Mouse (Mus musculus): ENCODE results near the gene Ssbp4.
"Not testable (repeated sequence)": the region's sequence is repeated elsewhere in the genome, so short reads cannot be mapped to it uniquely, and the experiment has no call there.

Ssbp4 gene

DNA sequence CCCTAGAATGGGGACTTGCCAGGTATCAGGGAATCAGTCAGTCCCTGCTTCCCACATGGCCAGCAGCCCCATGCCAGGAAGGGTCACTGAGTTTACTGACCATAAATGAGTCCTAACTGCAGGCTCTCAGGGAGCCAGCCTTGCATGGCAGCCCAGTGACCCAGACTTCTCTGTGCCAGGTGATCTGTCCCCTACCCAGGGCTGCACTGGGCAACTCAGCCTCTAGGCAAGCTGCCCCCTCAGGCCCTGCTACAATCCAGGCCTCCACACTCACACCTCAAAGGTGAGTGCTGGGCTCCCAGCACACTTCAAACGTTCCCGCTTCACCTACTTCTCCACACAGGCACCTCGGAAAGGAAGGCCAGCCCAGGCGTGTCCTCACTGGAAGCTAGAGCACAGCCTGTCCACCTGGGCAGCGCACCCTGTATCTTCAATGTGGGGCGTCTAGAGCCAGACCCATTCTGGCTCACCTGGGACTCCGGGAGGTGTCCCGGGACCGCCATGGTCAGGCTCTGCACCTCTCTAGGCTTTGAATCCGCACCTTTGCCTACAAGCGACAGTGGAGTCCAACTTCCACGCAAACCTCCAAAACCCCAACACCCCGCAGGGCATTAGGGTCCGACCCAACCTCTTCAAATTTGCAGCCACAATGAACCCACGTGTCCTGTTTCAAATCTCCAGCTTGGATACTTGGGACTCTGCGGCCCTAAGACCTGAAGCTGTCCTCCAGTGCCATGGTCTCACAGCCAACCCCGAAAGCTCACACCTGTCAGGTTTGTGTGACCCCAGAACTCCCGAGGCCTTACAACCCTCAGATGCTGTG is 1.7 kb downstream of the Ssbp4 start:
- DNase-seq (ENCODE audit: low spot score), result no peak

DNA sequence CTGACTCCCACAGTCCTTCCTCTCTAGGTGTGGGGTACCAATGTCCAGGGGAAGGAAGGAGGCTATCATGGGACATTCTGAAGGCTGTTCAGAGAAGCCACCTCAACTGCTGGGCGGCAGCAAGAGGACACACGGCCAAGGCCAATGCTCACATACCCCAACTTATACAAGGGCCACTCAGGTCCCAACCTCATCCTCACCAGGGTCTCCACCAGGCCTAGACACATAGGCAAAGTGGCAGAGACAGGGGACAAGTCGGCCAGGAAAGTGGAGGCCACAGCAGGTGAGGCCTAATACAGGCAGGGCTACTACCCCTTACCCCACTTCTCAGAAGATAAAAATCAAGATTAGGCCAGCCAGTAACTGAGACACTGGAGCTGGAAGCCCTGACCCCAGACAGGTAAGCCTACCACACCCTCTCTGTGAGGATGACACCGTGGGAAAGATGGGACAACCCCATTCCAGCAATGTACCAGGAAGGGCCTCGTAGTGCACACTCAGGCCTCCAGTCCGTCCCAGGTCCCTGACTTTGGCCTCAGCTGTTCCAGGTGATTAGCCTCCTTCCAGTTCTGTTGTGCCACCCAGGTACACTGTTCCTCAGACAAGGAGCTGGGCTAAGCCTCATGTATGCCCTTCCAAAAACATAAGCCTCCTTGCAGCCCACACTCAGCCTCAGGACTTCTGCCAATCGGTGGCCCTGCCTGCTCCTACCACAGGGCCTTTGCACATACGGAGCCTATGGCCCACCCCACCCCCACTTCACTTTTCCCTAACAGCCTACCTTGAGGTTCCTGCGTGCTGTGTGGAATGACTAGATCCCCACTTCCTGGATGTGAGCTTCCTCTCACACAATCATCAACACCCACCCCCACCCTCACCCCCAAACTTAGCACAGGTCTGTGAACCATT is 2.5 kb downstream of the Ssbp4 start:
- no peak for DNase-seq (ENCODE audit: low spot score)

DNA sequence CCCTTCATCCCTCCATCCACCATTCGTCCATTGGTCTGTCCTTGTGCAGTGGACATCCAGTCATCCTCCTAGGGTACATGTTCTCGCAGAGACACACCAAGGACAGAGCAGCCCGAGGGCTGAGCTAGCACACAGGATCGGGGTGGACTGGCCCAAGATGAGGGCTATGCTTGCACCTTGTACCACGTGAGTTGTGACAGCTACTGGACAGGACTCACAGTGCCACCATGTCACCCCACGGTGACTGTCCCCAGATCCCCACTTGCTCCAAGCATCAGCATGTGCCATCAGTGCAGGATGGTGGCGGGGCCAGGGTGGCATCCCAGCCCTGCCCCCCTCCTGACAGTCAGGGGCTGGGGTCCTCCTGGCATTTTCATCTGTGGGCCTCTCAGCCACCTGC is 4.1 kb downstream of the Ssbp4 start:
- DNase-seq (ENCODE audit: low spot score), result no peak

DNA sequence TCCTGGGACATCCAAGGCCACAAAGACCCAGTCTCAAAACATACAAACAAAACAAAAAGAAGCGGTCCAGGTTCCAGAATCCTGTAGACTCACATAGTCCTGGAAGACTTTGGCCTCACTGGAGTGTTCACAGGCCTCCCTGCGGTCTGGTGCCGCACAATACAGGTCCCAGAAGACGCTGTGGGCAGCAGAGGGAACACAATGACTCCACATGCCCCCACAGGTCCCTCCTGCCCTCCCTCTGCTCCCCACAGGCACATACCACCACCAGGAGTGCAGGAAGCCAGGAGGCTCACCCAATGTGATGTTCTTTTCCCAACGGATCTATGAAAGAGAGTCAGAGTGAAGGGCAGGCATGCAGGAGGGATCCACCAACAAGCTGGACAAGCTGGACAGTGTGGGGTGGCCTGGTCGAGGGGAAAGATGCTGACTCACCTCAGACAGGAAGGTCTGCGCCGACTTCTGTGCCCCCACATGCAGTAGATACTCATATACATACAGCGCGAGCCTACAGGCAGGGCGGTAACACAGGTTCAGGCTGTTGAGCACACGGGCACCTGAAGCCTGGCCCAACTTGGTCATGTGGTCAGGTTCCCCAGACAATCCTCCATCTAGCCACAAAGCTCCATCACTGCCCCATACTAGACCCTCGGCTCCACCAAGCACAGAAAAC is 6.4 kb downstream of the Ssbp4 start:
- DNase-seq (ENCODE audit: low spot score), result no peak

DNA sequence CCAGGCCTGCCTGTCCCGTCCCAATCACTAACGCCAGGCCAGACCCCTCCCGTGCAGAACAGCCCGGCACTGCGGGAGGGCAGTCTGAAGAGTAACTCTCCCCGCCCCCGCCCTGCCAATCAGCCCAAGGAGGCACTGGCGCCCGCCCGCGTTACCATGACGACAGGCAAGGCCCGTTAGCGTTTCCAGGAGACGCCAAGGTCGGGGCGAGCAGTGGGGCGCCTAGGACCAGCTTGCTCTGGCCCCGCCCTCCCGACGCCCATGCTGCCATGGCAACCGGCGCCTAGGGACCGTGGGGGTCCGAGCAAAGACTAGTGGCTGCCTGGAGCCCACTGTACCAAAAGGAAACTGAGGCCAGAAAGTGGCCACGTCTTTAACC is 7.4 kb downstream of the Ssbp4 start:
- peak; percentile 93 for DNase-seq (ENCODE audit: low spot score)

DNA sequence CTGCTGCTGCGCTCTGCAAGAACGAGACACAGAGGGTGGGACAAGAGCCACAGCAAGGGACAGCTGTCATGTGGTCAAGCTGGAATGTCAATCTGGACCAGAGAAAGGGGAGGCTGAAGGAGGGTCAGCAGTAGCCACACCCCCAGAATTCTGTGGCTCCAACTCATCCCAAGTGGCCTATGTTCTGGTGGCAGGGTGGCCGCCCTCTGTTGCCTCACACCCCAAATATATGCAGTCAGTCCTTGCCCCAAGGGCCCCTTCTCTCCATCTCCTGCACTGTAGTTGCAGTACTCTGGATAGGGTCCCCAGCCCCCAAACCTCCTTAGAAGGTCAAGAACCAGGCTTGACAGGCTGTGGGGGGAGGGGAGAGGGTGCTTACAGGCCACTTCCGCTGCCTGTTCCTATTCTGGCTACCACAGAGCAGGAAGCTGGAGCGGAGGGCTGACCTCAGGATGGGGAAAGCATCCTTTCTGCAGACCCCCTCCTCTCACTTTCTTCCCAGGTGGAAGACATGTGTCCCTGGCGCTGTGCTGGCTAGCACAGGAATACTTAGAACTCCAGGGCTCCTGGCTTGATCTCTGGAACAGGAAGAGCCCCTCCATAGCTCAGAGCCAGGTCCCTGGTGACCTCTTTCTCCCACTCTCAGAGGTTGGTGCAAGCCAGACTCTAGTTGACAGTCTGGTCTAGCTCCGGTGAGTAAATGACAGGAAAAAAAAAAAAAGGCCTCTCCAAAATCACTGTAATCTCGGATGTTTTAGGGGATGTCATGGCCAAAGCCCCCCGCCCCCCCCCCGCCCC is 8.0 kb downstream of the Ssbp4 start:
- no peak for DNase-seq (ENCODE audit: low spot score)

DNA sequence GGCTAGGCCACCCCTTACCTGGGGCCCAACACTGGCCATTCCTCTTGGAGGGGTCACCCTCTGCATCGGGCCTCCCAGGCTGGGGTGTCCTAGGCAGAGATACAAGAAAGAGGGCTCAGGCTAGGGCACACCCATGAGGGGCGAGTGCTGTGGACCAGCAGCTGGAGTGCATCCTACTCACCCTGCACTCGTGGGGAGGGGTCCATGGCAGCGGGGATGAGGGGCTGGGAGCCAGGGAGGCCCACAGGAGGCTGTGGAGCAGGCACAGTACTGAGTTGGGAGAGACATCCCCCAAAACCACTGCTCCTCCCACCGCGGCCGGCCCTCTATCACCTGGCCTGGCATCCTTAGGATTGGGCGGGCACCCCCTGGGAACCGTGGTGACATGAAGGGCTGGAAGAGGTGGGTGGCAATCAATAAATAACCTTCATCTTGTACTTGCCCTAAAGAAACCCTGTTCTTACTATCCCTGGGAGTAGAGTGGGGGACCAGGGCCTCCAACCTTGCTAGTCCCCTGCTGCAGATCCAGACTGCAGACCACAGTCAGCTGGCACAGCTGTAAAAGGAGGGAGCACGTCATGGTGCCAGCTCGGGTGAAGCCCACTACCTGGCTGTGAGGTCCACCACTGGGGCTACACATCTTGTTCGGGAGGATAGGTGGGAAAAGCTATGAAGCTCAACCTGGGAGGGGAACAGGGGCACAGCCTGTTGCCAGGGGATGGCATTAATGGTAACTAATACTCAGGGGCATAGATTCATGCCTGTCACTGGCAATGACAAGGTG is 9.0 kb downstream of the Ssbp4 start:
- DNase-seq (ENCODE audit: low spot score), result no peak

DNA sequence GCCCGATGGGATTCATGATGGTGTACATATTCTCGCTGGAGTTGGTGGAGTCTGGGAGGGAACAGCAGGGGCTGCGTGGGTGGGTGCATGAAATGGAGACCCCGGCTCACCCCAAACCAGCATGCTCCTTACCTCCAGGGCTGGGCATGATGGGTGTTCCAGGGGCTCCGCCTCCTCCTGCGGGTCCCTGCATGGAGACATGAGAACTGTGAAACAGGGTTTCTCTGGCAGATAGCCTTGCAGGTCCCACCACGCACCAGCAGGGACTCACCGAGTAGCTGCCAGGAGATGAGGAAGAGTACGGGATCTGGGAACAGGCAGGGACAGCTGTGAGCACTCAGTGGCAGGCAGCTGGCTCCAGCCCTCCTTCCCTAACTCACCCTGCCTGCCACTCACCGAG is 9.9 kb downstream of the Ssbp4 start:
- DNase-seq (ENCODE audit: low spot score), result no peak

DNA sequence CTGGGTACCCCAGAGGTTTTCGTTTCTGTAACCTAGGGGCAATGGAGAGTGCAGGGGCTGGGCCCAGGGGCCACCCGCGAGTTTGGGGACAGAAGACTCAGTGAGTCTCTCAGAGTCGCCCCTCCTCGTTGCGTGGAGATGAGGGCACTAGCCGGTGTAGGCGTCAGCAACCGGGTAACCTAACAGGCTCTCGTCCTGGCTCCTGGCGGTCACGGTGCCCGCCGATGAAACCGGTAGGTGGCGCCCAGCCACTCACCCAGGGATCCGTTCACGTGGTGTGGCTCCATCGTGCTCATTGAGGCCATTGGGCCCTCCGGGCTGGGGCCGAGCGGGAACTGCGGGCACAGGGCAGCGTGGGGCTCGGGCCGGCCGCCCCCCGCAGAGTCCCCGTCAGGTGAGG is 10.4 kb downstream of the Ssbp4 start:
- DNase-seq (ENCODE audit: low spot score), result peak; percentile 92

DNA sequence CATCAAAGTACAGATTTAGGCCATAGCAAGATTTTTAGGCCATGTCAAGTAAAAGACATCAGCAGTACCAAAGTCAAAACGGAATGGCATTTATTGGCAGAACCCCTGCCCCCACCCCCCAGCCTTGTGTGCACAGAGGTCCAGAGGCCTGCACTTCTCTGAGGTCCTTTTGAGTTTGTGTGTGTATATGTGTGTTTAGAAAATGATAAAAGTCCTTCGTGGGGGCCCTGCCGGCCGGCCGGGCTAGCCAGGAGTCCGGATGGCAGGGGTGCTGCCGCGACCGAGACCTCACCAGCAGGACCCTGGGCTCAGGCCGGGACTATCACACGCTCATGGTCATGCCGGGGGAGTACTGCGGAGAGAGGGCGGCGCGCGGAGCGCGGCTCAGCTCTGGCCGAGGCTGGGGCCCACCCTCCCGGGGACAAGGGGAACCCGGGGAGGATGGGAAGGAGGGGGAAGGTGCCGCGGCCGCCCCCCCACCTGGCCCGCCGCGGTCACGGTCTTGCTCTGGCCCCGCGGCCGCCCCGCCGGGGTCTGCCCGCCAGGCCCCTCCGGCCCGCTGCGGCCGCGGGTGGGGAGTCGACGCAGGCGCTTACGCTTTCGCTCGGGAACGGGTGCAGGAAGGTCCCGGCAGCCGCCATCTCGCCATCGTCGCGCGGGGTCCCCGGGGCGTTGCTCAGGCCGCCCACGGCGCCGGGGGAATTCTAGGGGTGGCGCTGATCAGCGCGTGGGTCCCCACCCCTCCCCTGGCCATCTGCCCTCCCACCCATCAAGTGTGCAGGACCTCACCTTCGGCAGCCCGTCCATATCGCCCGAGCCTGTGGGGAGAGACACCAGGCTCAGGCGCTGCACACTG is 11.0 kb downstream of the Ssbp4 start:
- DNase-seq (ENCODE audit: low spot score), result peak; percentile 69

DNA sequence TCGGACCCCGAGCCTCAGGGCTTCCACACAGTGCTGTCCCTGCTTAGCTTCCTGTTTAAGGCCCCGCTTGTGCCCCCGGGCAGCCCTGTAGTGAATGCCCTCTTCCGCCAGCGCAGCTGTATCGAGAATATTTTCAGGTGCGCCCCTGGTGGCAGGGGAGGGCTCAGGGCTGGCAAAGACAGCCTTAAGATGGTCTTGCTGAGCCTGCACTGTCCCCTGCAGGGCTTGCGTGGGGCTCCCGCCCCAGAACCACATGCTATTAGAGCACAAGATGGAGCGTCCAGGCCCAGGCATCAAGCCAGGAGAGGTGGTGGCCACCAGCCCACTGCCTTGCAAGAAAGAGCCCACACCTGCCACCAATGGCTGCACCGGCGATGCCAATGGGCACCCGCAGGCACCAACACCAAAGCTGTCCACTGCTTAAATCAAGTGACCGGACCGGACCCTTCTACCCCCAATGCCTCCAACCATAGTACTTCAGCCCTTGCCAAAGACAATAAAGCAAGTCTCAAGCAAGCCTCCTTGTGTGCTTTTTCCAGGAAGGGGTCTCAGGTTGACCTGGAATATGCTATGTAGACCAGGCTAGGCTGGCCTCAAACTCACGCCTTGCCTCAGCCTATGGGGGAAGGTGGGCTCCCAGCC is 11.8 kb downstream of the Ssbp4 start:
- peak; percentile 76 for DNase-seq (ENCODE audit: low spot score)

DNA sequence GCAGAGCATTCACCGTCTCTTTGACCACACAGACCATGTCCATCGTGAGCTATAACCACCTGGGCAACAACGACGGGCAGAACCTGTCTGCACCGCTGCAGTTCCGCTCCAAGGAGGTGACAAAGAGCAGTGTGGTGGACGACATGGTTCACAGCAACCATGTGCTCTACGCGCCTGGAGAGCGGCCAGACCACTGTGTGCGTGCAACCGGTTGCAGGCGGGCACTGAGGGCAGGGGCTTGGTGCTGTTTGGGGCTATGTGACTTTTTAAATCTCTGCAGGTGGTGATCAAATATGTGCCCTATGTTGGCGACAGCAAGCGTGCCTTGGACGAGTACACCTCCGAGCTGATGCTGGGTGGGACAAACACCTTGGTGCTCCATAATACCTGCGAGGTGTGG is 12.5 kb downstream of the Ssbp4 start:
- DNase-seq (ENCODE audit: low spot score), result no peak

DNA sequence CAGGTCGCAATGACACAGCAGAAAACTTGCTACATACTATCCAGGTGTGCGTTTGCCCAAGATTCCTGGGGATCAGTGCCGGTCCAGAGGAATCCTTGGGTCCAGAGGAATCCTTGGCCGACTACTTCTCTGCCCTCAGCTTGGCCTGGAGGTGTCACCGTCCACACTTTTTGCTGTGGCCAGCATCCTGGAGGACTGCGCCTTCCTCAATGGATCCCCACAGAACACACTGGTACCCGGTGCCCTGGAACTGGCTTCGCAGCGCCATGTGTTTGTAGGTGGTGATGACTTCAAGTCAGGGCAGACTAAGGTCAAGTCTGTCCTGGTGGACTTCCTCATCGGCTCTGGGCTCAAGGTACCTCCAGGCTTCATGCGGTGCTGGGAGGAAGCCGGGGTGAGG is 12.9 kb downstream of the Ssbp4 start:
- no peak for DNase-seq (ENCODE audit: low spot score)

DNA sequence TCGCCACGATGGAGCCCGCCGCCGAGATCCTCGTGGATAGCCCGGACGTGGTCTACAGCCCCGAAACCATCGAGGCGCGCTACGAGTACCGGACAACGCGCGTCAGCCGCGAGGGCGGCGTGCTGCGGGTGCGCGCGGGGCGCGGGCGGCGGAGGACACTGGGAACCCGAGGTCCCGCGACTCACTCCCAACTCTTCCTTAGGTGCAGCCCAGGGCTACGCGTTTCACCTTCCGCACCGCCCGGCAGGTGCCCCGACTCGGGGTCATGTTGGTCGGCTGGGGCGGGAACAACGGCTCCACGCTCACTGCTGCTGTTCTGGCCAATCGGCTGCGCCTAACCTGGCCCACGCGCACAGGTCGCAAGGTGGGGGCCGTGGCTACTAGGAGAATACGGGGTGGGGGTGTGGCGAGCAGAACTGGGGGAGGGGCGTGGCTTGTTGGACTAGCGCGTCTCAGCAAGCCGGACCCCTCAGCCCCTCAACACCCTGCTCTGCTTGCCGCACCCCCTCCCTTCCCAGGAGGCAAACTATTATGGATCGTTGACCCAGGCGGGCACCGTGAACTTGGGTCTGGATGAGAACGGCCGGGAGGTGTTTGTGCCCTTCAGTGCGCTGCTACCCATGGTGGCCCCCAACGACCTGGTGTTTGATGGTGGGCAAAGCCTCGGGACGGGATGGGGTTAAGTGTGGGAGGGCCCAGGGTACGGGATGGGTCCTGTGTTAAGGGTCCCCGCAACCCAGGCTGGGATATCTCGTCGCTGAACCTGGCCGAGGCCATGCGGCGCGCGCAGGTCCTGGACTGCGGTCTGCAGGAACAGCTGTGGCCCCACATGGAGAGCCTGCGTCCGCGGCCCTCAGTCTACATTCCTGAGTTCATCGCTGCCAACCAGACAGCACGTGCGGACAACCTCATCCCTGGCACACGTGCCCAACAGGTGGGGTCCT is 13.8 kb downstream of the Ssbp4 start:
- DNase-seq (ENCODE audit: low spot score), result peak; percentile 82

DNA sequence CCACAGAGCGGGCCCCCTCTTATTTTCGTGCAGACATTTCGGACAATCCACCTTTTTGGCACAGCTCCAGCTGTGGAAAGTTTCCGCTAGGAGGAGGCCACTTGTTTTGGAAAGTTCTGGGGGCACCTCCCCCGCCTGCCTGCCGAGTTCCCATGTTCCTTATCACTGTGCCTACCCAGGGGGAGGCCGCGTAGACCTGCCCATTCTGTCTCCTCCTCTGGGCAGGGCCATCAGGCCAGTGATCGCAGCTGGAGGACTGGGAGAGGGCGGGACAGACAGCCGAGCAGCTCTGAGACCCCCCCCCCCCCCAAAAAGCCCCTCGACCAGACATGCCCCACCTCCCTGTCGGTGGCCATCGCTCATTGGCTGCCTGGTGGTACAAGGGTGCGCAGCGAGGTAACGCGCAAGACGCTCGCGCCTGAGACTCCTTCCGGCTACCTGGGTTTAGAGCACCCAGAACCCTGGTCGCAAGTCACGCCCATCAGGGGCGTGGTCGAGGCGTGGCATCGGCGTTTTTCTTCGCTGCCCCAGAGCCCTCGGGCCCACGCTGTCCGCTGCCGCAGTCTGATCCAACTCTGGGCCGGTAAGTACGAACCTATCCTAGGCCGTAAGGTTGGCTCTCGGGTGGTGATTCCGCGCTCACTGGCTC is 14.6 kb downstream of the Ssbp4 start, which contains the start of gene Isyna1:
Gene Isyna1 (plus strand): TSS at position 413 of the 649 bp plus-strand sequence.
- DNase-seq (ENCODE audit: low spot score), result peak; percentile 95

DNA sequence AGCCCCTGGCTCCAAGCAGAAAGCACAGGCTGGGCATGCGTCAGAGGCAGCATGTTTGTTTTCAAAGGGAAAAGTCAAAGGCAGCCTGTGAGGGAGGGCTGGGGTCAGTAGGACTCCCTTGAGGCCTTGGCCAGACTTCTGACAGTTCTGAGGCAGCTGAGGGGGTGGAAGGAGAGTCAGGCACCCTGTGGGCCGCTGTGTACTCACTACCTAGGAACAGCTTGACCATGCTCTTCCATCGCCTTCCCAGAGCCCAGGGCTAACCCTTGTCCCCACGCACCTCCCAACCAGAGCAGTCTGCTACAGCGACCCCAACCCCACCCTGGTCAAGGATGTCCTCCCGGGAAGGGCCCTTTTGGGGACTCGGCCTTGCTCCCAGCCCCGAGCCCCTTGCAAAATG is 15.5 kb downstream of the Ssbp4 start:
- peak; percentile 69 for DNase-seq (ENCODE audit: low spot score)

DNA sequence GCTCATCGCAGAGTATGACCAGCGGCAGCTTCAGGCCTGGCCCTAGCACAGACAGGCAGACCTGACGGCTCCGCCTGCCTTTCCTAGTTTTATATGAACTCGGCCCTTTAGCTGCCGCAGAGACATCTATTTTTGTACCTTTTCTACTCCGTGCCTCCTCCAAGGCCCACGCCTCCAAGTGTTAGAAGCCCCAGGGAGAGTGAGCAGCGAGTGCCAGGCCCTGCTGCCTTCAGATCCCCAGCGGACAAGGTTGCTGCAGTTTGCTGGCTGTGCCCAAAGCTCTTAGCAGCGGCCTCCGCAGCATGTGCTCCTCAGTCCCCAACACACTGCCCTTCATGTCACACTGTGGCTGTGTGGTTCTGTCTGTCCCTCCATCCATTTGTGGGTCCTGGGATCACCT is 17.1 kb downstream of the Ssbp4 start:
- no peak for DNase-seq (ENCODE audit: low spot score)

DNA sequence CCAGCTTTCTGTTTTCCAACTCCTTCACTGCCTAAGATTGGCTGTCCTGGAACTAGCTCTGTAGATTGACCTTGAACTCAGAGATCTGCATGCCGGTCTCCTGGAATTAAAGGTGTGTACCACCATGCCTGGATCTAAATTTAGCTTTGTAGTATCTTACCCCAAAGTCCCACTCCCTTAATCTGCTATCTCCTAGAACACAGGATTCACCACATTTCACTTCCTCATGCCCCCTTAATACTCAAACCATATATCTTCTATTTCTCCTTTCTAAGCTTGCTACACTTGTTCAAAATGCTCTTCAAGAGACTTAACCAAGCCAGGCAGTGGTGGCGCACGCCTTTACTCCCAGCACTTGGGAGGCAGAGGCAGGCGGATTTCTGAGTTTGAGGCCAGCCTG is 20.7 kb downstream of the Ssbp4 start:
- DNase-seq (ENCODE audit: low spot score), result not testable (repeated sequence)
